Mouse (Mus musculus) thymus, postnatal 14 days (tissue): ENCODE measurements around the gene Ppp2r5a.
"Not testable (repeated sequence)": the region's sequence is repeated elsewhere in the genome, so short reads cannot be mapped to it uniquely, and the experiment has no call there.

Experiments used
- DNase-seq: peaks from one replicate; pipeline ENCODE4 v3.0.0; 2021

Ppp2r5a gene

GRCm38 (mm10) chr1:191403074-191403473, at the start of gene Ppp2r5a:
Gene Ppp2r5a, minus strand, starts transcription at chr1:191403272.
- no peak for DNase-seq

GRCm38 (mm10) chr1:191450614-191451013, 47.5 kb upstream of the Ppp2r5a start:
- no peak for DNase-seq

GRCm38 (mm10) chr1:191449537-191449936, 46.5 kb upstream of the Ppp2r5a start:
- DNase-seq: no peak

- peak; percentile 39 for DNase-seq
Measured at GRCm38 (mm10) chr1:191447391-191448016, 44.4 kb upstream of the Ppp2r5a start.

- DNase-seq: peak; percentile 50
Measured at GRCm38 (mm10) chr1:191446307-191446706, 43.2 kb upstream of the Ppp2r5a start.

- DNase-seq: peak; percentile 73
Measured at GRCm38 (mm10) chr1:191445831-191446258, 42.8 kb upstream of the Ppp2r5a start.

GRCm38 (mm10) chr1:191445401-191445800, 42.3 kb upstream of the Ppp2r5a start:
- DNase-seq: peak; percentile 34

- DNase-seq: no peak
Measured at GRCm38 (mm10) chr1:191444467-191444866, 41.4 kb upstream of the Ppp2r5a start.

GRCm38 (mm10) chr1:191439011-191439410, 35.9 kb upstream of the Ppp2r5a start:
- DNase-seq: no peak

- no peak for DNase-seq
Measured at GRCm38 (mm10) chr1:191438546-191438945, 35.5 kb upstream of the Ppp2r5a start.

GRCm38 (mm10) chr1:191436647-191437046, 33.6 kb upstream of the Ppp2r5a start:
- no peak for DNase-seq

- no peak for DNase-seq
Measured at GRCm38 (mm10) chr1:191435359-191435758, 32.3 kb upstream of the Ppp2r5a start.

- no peak for DNase-seq
Measured at GRCm38 (mm10) chr1:191432531-191432930, 29.5 kb upstream of the Ppp2r5a start.

GRCm38 (mm10) chr1:191432023-191432422, 29.0 kb upstream of the Ppp2r5a start:
- DNase-seq: no peak

- DNase-seq: no peak
Measured at GRCm38 (mm10) chr1:191430121-191430520, 27.0 kb upstream of the Ppp2r5a start.

GRCm38 (mm10) chr1:191425884-191426283, 22.8 kb upstream of the Ppp2r5a start:
- peak; percentile 21 for DNase-seq

GRCm38 (mm10) chr1:191423201-191423600, 20.1 kb upstream of the Ppp2r5a start:
- no peak for DNase-seq

GRCm38 (mm10) chr1:191422714-191423113, 19.6 kb upstream of the Ppp2r5a start:
- not testable (repeated sequence) for DNase-seq

- DNase-seq: peak; percentile 35
Measured at GRCm38 (mm10) chr1:191422164-191422563, 19.1 kb upstream of the Ppp2r5a start.

GRCm38 (mm10) chr1:191421426-191421999, 18.4 kb upstream of the Ppp2r5a start:
- DNase-seq: no peak

GRCm38 (mm10) chr1:191420930-191421404, 17.9 kb upstream of the Ppp2r5a start:
- DNase-seq: peak; percentile 81

- DNase-seq: peak; percentile 26
Measured at GRCm38 (mm10) chr1:191419991-191420751, 17.1 kb upstream of the Ppp2r5a start.

GRCm38 (mm10) chr1:191419421-191419820, 16.3 kb upstream of the Ppp2r5a start:
- DNase-seq: peak; percentile 27

GRCm38 (mm10) chr1:191418936-191419335, 15.9 kb upstream of the Ppp2r5a start:
- no peak for DNase-seq
